Mouse (Mus musculus): ENCODE results near the gene Decr2.
"Not testable (repeated sequence)": the region's sequence is repeated elsewhere in the genome, so short reads cannot be mapped to it uniquely, and the experiment has no call there.

Gene Decr2

GRCm38 (mm10) chr17:26089905-26090632 lies at the start of gene Decr2:
Gene Decr2, minus strand, starts transcription at chr17:26090337.
- DNase-seq, result peak; percentile 90 to 95

- DNase-seq, result no peak
These were observed 48.8 kb upstream of the Decr2 start for GRCm38 (mm10) chr17:26138901-26139381.

- peak; percentile 96 to 97 for DNase-seq
These were observed 48.2 kb upstream of the Decr2 start, which contains the start of gene Axin1 for GRCm38 (mm10) chr17:26138239-26138836. Gene Axin1, plus strand, starts transcription at chr17:26138688.

GRCm38 (mm10) chr17:26137751-26138130 lies 47.6 kb upstream of the Decr2 start:
- DNase-seq, result no peak

- DNase-seq, result peak in 1 of 2 experiments; percentile 18
These were observed 47.1 kb upstream of the Decr2 start for GRCm38 (mm10) chr17:26137106-26137750.

- peak in 1 of 2 experiments; percentile 21 for DNase-seq
These were observed 42.0 kb upstream of the Decr2 start for GRCm38 (mm10) chr17:26131856-26132853.

GRCm38 (mm10) chr17:26131062-26131732 lies 41.1 kb upstream of the Decr2 start:
- no peak for DNase-seq

- no peak for DNase-seq
These were observed 35.1 kb upstream of the Decr2 start for GRCm38 (mm10) chr17:26125226-26125625.

GRCm38 (mm10) chr17:26124560-26124959 lies 34.4 kb upstream of the Decr2 start:
- DNase-seq, result no peak

- peak; percentile 94 for DNase-seq
These were observed 33.1 kb upstream of the Decr2 start, which contains the start of gene Mrpl28 for GRCm38 (mm10) chr17:26123267-26123684. Gene Mrpl28, plus strand, starts transcription at chr17:26123500.

- DNase-seq, result no peak
These were observed 32.4 kb upstream of the Decr2 start for GRCm38 (mm10) chr17:26122431-26123140.

GRCm38 (mm10) chr17:26119766-26120710 lies 29.9 kb upstream of the Decr2 start:
- peak; percentile 66 to 68 for DNase-seq

- no peak for DNase-seq
These were observed 26.5 kb upstream of the Decr2 start for GRCm38 (mm10) chr17:26116503-26117258.

- DNase-seq, result no peak
These were observed 25.9 kb upstream of the Decr2 start for GRCm38 (mm10) chr17:26115956-26116487.

GRCm38 (mm10) chr17:26115205-26115898 lies 25.2 kb upstream of the Decr2 start:
- DNase-seq, result peak; percentile 50 to 75

GRCm38 (mm10) chr17:26114461-26114860 lies 24.3 kb upstream of the Decr2 start:
- not testable (repeated sequence) for DNase-seq

- DNase-seq, result no peak
These were observed 23.9 kb upstream of the Decr2 start for GRCm38 (mm10) chr17:26114061-26114460.

All from lung, postnatal 4 days (tissue).